In genomic region chr12:66393153-66393552, GRCm38 (mm10) we compare ENCODE assay signal across 11 mouse cellular contexts.
"Had no signal": no experiment of that assay in that cellular context is flagged by ENCODE, and none has a peak within 500 bp of the region (broad histone marks: within the 10 kb centered on the region; RNA-seq: fewer than 3 reads in every experiment).

No protein-coding gene starts in this region.

- H3K9ac ChIP-seq: liver, embryonic 14.5 days; neural tube, embryonic 12.5 days had no signal

- DNase-seq: kidney, adult 11 months; kidney, adult 9 months; kidney, postnatal 14 days; lung, adult 18-20 months; midbrain, embryonic 14.5 days; thymus, adult 18-20 months; thymus, postnatal 14 days had no signal

- H3K9me3 ChIP-seq: neural tube, embryonic 12.5 days had no signal

- H3K4me3 ChIP-seq: left cerebral cortex, adult 2 months; myocyte; neural tube, embryonic 12.5 days had no signal

- H3K36me3 ChIP-seq: neural tube, embryonic 12.5 days had no signal

- H3K4me1 ChIP-seq: neural tube, embryonic 12.5 days had no signal

- H3K27ac ChIP-seq: left cerebral cortex, adult 2 months; liver, embryonic 14.5 days; neural tube, embryonic 12.5 days had no signal

- H3K4me2 ChIP-seq: neural tube, embryonic 12.5 days had no signal

- H3K27me3 ChIP-seq: neural tube, embryonic 12.5 days had no signal
